Mouse (Mus musculus) olfactory bulb, adult 2 months (tissue): Measurements from ENCODE around the gene Gdpd5. TPM values are rescaled to one million over a fixed set of nuclear protein-coding genes. Genes with fewer than 3 reads are reported as not detected.

ENCODE experiments used
- H3K27ac ChIP-seq: fragments of 200-500 bp; 2 replicates; pipeline ENCODE4 v1.5.1; 2012; ENCODE audit warnings: low read depth, low read length; ENCODE audit not compliant: insufficient read depth
- H3K4me1 ChIP-seq: fragments of 200-500 bp; 2 replicates; pipeline ENCODE4 v1.6.1; 2012; ENCODE audit warnings: low read length; ENCODE audit not compliant: control insufficient read depth, insufficient read depth
- H3K4me3 ChIP-seq: fragments of 200-500 bp; 2 replicates; pipeline ENCODE4 v1.5.1; 2012; ENCODE audit warnings: mild to moderate bottlenecking, low read depth, low read length, moderate library complexity; ENCODE audit not compliant: insufficient read depth
- CTCF ChIP-seq: fragments of 200-500 bp; IDR thresholded peaks from 2 replicates; pipeline ENCODE4 v1.5.1; 2012; ENCODE audit warnings: low read depth, mild to moderate bottlenecking, low read length, moderate library complexity; ENCODE audit not compliant: insufficient read depth
- POLR2A ChIP-seq: fragments of 200-500 bp; IDR thresholded peaks from 2 replicates; pipeline ENCODE4 v1.6.1; 2012; ENCODE audit warnings: mild to moderate bottlenecking, low read depth, low read length, moderate library complexity; ENCODE audit not compliant: insufficient read depth
- WGBS: fragments of 180-500 bp; shearing (Covaris S2); methylation state at CpG from one replicate; pipeline ENCODE4 v1.1.7; 2018; 5-methylcytosine and 5-hydroxymethylcytosine counted together
- polyA plus RNA-seq: library from polyadenylated mRNA; stranded (reverse); fragments of >200 nt; gene quantifications from 2 replicates; pipeline ENCODE4 v1.2.4, GENCODE M21; 2012; ENCODE audit warnings: low replicate concordance; ENCODE audit not compliant: missing spikeins, insufficient read depth, insufficient read length

The Gdpd5 gene
- polyA plus RNA-seq, 1 experiment: not detected

- H3K27ac ChIP-seq: no peak overlapping the region
- peaks cover 18% of the 10 kb centered on the region for H3K4me1 ChIP-seq
- WGBS: 41% methylated on average over 3 of the region's 3 CpGs
- H3K4me3 ChIP-seq: no peak overlapping the region
- no peak for TF ChIP-seq POLR2A
- no peak for TF ChIP-seq CTCF
Measured at GRCm38 (mm10) chr7:99476558-99477114, 95.4 kb downstream of the Gdpd5 start.

- H3K4me1 ChIP-seq: peaks cover 23% of the 10 kb centered on the region
- no peak overlapping the region for H3K27ac ChIP-seq
- H3K4me3 ChIP-seq: no peak overlapping the region
- 86% methylated on average over 5 of the region's 5 CpGs for WGBS
- TF ChIP-seq CTCF (no peak), POLR2A (no peak)
Measured at GRCm38 (mm10) chr7:99477235-99477634, 96.0 kb downstream of the Gdpd5 start.

GRCm38 (mm10) chr7:99482637-99483036 is 101.4 kb downstream of the Gdpd5 start:
- Histone ChIP-seq H3K27ac (no peak overlapping the region), H3K4me3 (peak overlapping the region; percentile 74), H3K4me1 (peaks cover 6% of the 10 kb centered on the region)
- 0% methylated on average over 6 of the region's 6 CpGs for WGBS
- no peak for TF ChIP-seq CTCF

- WGBS: under 1% methylated on average over 45 of the region's 45 CpGs
- H3K4me3 ChIP-seq: peak within 1 kb of the TSS; percentile 74
- peaks cover 6% of the 10 kb centered on the region for H3K4me1 ChIP-seq
- peak; percentile 96 for TF ChIP-seq POLR2A
- TF ChIP-seq CTCF: no peak
- H3K27ac ChIP-seq: 0 out of 2 replicates have a peak within 1 kb of the TSS, but pooled peaks have one; percentile 32
Measured at GRCm38 (mm10) chr7:99483271-99483923, 102.2 kb downstream of the Gdpd5 start, which contains the start of gene Rps3. Gene Rps3, minus strand, starts transcription at chr7:99483738.

- Histone ChIP-seq H3K4me3 (no peak overlapping the region), H3K27ac (no peak overlapping the region), H3K4me1 (peaks cover 6% of the 10 kb centered on the region)
- TF ChIP-seq POLR2A: no peak
- TF ChIP-seq CTCF: no peak
- 46% methylated on average over 8 of the region's 8 CpGs for WGBS
Measured at GRCm38 (mm10) chr7:99483924-99484319, 102.7 kb downstream of the Gdpd5 start.

- H3K27ac ChIP-seq: no peak overlapping the region
- peaks cover 6% of the 10 kb centered on the region for H3K4me1 ChIP-seq
- WGBS: 88% methylated on average over 1 of the region's 1 CpGs
- H3K4me3 ChIP-seq: no peak overlapping the region
- no peak for TF ChIP-seq CTCF
- TF ChIP-seq POLR2A: no peak
Measured at GRCm38 (mm10) chr7:99484679-99485078, 103.5 kb downstream of the Gdpd5 start.

- H3K4me1 ChIP-seq: no peaks in the 10 kb centered on the region
- 68% methylated on average over 5 of the region's 5 CpGs for WGBS
- H3K27ac ChIP-seq: no peak overlapping the region
- no peak for TF ChIP-seq POLR2A
- TF ChIP-seq CTCF: no peak
- H3K4me3 ChIP-seq: no peak overlapping the region
Measured at GRCm38 (mm10) chr7:99489708-99490107, 108.5 kb downstream of the Gdpd5 start.

- no peak overlapping the region for H3K27ac ChIP-seq
- H3K4me3 ChIP-seq: no peak overlapping the region
- TF ChIP-seq POLR2A (no peak), CTCF (no peak)
- 55% methylated on average over 1 of the region's 1 CpGs for WGBS
- peaks cover 2% of the 10 kb centered on the region; the same call in 1 of the 2 replicates for H3K4me1 ChIP-seq
Measured at GRCm38 (mm10) chr7:99499128-99499527, 117.9 kb downstream of the Gdpd5 start.

GRCm38 (mm10) chr7:99500201-99500600 is 119.0 kb downstream of the Gdpd5 start:
- WGBS: 3% methylated on average over 8 of the region's 8 CpGs
- no peak overlapping the region for H3K27ac ChIP-seq
- H3K4me1 ChIP-seq: peaks cover 2% of the 10 kb centered on the region; the same call in 1 of the 2 replicates
- peak; percentile 96 for TF ChIP-seq CTCF
- TF ChIP-seq POLR2A: no peak
- H3K4me3 ChIP-seq: no peak overlapping the region

GRCm38 (mm10) chr7:99500655-99501054 is 119.4 kb downstream of the Gdpd5 start:
- TF ChIP-seq CTCF (no peak), POLR2A (no peak)
- WGBS: 44% methylated on average over 5 of the region's 5 CpGs
- H3K4me3 ChIP-seq: no peak overlapping the region
- no peak overlapping the region for H3K27ac ChIP-seq
- H3K4me1 ChIP-seq: peaks cover 2% of the 10 kb centered on the region; the same call in 1 of the 2 replicates
